Mouse (Mus musculus) brain, embryonic 14.5 days (tissue): ENCODE data around the gene Rock2.

ENCODE experiments used
- CTCF ChIP-seq: fragments of 200-500 bp; IDR thresholded peaks from 2 replicates; pipeline ENCODE4 v1.5.1; 2012; ENCODE audit warnings: inconsistent platforms, mild to moderate bottlenecking, moderate library complexity, borderline replicate concordance; ENCODE audit not compliant: insufficient read depth, insufficient read length; ENCODE audit errors: extremely low read depth
- POLR2A ChIP-seq: fragments of 200-500 bp; IDR thresholded peaks from 2 replicates; pipeline ENCODE4 v1.6.1; 2012; ENCODE audit warnings: mild to moderate bottlenecking, inconsistent platforms, borderline replicate concordance; ENCODE audit not compliant: poor library complexity, insufficient read depth, insufficient read length, severe bottlenecking; ENCODE audit errors: extremely low read depth

- TF ChIP-seq CTCF (no peak), POLR2A (no peak)
These were observed 25.6 kb downstream of the Rock2 start for GRCm38 (mm10) chr12:16920186-16920860.
